ENCODE assay signal across 20 mouse cellular contexts in genomic region chr8:94399361-94399953, GRCm38 (mm10). TPM values are rescaled to one million over a fixed set of nuclear protein-coding genes. Genes with fewer than 3 reads are reported as not detected.
DNase-seq lines count a peak whose midpoint lies in the region; ATAC-seq and TF ChIP-seq lines count a peak whose summit lies in the region.
"Had no signal": no experiment of that assay in that cellular context is flagged by ENCODE, and none has a peak within 500 bp of the region (broad histone marks: within the 10 kb centered on the region; RNA-seq: fewer than 3 reads in every experiment).

No protein-coding gene starts in this region.

- H3K4me2 ChIP-seq in liver, postnatal 0 days (ENCODE audit: low read depth, low read length), result no peak overlapping the region
- no peak overlapping the region for H3K4me2 ChIP-seq in myocyte (ENCODE audit: low read depth)
- H3K4me2 ChIP-seq: embryonic facial prominence, embryonic 12.5 days; forebrain, embryonic 13.5 days; forebrain, embryonic 15.5 days had no signal

- no peak overlapping the region for H3K27ac ChIP-seq in liver, adult 2 months (replicated peaks; ENCODE audit: insufficient read depth, low read depth, low read length)
- H3K27ac ChIP-seq in liver, postnatal 0 days (ENCODE audit: low read depth), result no peak overlapping the region
- H3K27ac ChIP-seq in spleen, adult 2 months (ENCODE audit: insufficient read depth, low read length), result peak overlapping the region; percentile 6
- H3K27ac ChIP-seq in heart, embryonic 10.5 days, result no peak overlapping the region
- H3K27ac ChIP-seq: embryonic facial prominence, embryonic 10.5 days; embryonic facial prominence, embryonic 12.5 days; forebrain, embryonic 13.5 days; forebrain, embryonic 15.5 days had no signal

- TF ChIP-seq POLR2A in liver, adult 2 months (IDR thresholded peaks at IDR 0.05; ENCODE audit: extremely low read depth, insufficient read depth, low read length), result no peak
- no peak for TF ChIP-seq POLR2A in spleen, adult 2 months (IDR thresholded peaks at IDR 0.05; ENCODE audit: low read depth, low read length)
- no peak for TF ChIP-seq POLR2A in myocyte (IDR thresholded peaks at IDR 0.05; ENCODE audit: insufficient read length, low read depth)

- H3K4me3 ChIP-seq in liver, adult 2 months (ENCODE audit: insufficient read depth, low read depth, low read length), result no peak overlapping the region
- no peak overlapping the region for H3K4me3 ChIP-seq in liver, postnatal 0 days (ENCODE audit: low read depth, low read length)
- no peak overlapping the region for H3K4me3 ChIP-seq in spleen, adult 2 months (ENCODE audit: extremely low read depth, insufficient read depth, insufficient read length)
- no peak overlapping the region for H3K4me3 ChIP-seq in myocyte
- H3K4me3 ChIP-seq in heart, embryonic 10.5 days, result no peak overlapping the region
- H3K4me3 ChIP-seq: embryonic facial prominence, embryonic 10.5 days; embryonic facial prominence, embryonic 12.5 days; forebrain, embryonic 13.5 days; forebrain, embryonic 15.5 days had no signal

- H3K4me1 ChIP-seq in liver, adult 2 months (ENCODE audit: control insufficient read depth, insufficient read depth, low read length), result peaks cover 2% of the 10 kb centered on the region; the same call in 1 of the 2 replicates
- H3K4me1 ChIP-seq in liver, postnatal 0 days (ENCODE audit: insufficient read depth), result 0 out of 2 replicates have a peak, but pooled peaks cover 2% of the 10 kb centered on the region
- peaks cover 2% of the 10 kb centered on the region; the same call in 1 of the 2 replicates for H3K4me1 ChIP-seq in spleen, adult 2 months (ENCODE audit: control insufficient read depth, insufficient read depth, insufficient read length)
- H3K4me1 ChIP-seq in heart, embryonic 10.5 days, result peaks cover 6% of the 10 kb centered on the region
- H3K4me1 ChIP-seq: embryonic facial prominence, embryonic 10.5 days; embryonic facial prominence, embryonic 12.5 days; forebrain, embryonic 13.5 days; forebrain, embryonic 15.5 days had no signal

- no peak overlapping the region for H3K9ac ChIP-seq in liver, adult 2 months (ENCODE audit: low read depth, low read length)
- H3K9ac ChIP-seq in liver, postnatal 0 days (replicated peaks), result no peak overlapping the region
- H3K9ac ChIP-seq: embryonic facial prominence, embryonic 12.5 days; forebrain, embryonic 13.5 days; forebrain, embryonic 15.5 days had no signal

- H3K36me3 ChIP-seq in liver, adult 2 months (ENCODE audit: control insufficient read depth, insufficient read depth, low read length), result peaks cover 24% of the 10 kb centered on the region
- H3K36me3 ChIP-seq in liver, postnatal 0 days (replicated peaks; ENCODE audit: insufficient read depth, low read length), result peaks cover 25% of the 10 kb centered on the region
- peaks cover 17% of the 10 kb centered on the region for H3K36me3 ChIP-seq in spleen, adult 2 months (ENCODE audit: control insufficient read depth, insufficient read depth, low read length)
- peaks cover 52% of the 10 kb centered on the region for H3K36me3 ChIP-seq in myocyte (ENCODE audit: control insufficient read depth, insufficient read depth)
- peaks cover 22% of the 10 kb centered on the region for H3K36me3 ChIP-seq in heart, embryonic 10.5 days

- no peaks in the 10 kb centered on the region for H3K27me3 ChIP-seq in liver, adult 2 months (ENCODE audit: control insufficient read depth, insufficient read depth, low read length)
- no peaks in the 10 kb centered on the region for H3K27me3 ChIP-seq in liver, postnatal 0 days (ENCODE audit: insufficient read depth, low read length)
- H3K27me3 ChIP-seq in spleen, adult 2 months (ENCODE audit: control insufficient read depth, insufficient read depth, low read length), result no peaks in the 10 kb centered on the region
- H3K27me3 ChIP-seq in myocyte (ENCODE audit: control insufficient read depth, insufficient read depth, insufficient read length), result no peaks in the 10 kb centered on the region
- H3K27me3 ChIP-seq in heart, embryonic 10.5 days (ENCODE audit: insufficient read depth, poor library complexity, severe bottlenecking), result no peaks in the 10 kb centered on the region
- H3K27me3 ChIP-seq: embryonic facial prominence, embryonic 12.5 days; forebrain, embryonic 13.5 days; forebrain, embryonic 15.5 days; Patski had no signal

- TF ChIP-seq CTCF in liver, adult 2 months (IDR thresholded peaks at IDR 0.05; ENCODE audit: low read depth, low read length), result no peak
- no peak for TF ChIP-seq CTCF in liver, postnatal 0 days (IDR thresholded peaks at IDR 0.05; ENCODE audit: low read depth)
- TF ChIP-seq CTCF in spleen, adult 2 months (IDR thresholded peaks at IDR 0.05; ENCODE audit: extremely low read depth, insufficient read depth, insufficient read length, insufficient replicate concordance), result no peak

- H3ac ChIP-seq in myocyte (ENCODE audit: control insufficient read depth, insufficient read length), result no peak overlapping the region

- DNase-seq in liver, adult 2 months (ENCODE audit: extremely low read depth, low read depth, low spot score), result peak; percentile 60
- DNase-seq in liver, postnatal 0 days, result no peak
- DNase-seq in spleen, adult 2 months (ENCODE audit: low read depth in 1 of 2, low spot score in 2 of 2), result no peak
- no peak for DNase-seq in spleen, postnatal 36 days (ENCODE audit: low spot score in 2 of 2)
- DNase-seq in heart, embryonic 10.5 days (ENCODE audit: low spot score), result no peak
- no peak for DNase-seq in frontal cortex, postnatal 10 days (ENCODE audit: low spot score in 2 of 2)
- DNase-seq: adrenal gland, adult 8-10 months; adrenal gland, postnatal 14 days; adrenal gland, postnatal 36 days; cerebellum, adult 11-12 months; cerebellum, adult 2 months; cerebellum, adult 9-10 months; cerebellum, postnatal 10 days; cerebellum, postnatal 25 days had no signal

- TF ChIP-seq EP300 in liver, postnatal 0 days (IDR thresholded peaks at IDR 0.05; ENCODE audit: low read depth), result no peak

- no peaks in the 10 kb centered on the region for H3K79me2 ChIP-seq in liver, adult 2 months (ENCODE audit: control insufficient read depth, insufficient read depth, low read length)
- no peaks in the 10 kb centered on the region for H3K79me2 ChIP-seq in myocyte (ENCODE audit: control insufficient read depth, insufficient read depth)

- 63% methylated on average over 3 of the region's 3 CpGs for WGBS in liver, adult 2 months
- 69% methylated on average over 3 of the region's 3 CpGs for WGBS in liver, postnatal 0 days (ENCODE audit: insufficient replicate concordance)
- WGBS in spleen, adult 2 months, result 82% methylated on average over 3 of the region's 3 CpGs
- 68% methylated on average over 3 of the region's 3 CpGs for WGBS in heart, embryonic 10.5 days

- no peaks in the 10 kb centered on the region for H3K9me3 ChIP-seq in liver, postnatal 0 days (ENCODE audit: low read length)
- H3K9me3 ChIP-seq in heart, embryonic 10.5 days, result no peaks in the 10 kb centered on the region
- H3K9me3 ChIP-seq: embryonic facial prominence, embryonic 10.5 days; embryonic facial prominence, embryonic 12.5 days; forebrain, embryonic 13.5 days; forebrain, embryonic 15.5 days had no signal

- ATAC-seq in liver, postnatal 0 days, result no peak
- ATAC-seq: forebrain, embryonic 13.5 days; forebrain, embryonic 15.5 days; Patski had no signal

TF ChIP-seq in myocyte, 11 proteins besides CTCF, POLR2A, EP300 and RAD21:
- TF ChIP-seq POLR2AphosphoS2 (IDR thresholded peaks at IDR 0.05; ENCODE audit: insufficient read length, low read depth) (peak; percentile 41), TCF3 (IDR thresholded peaks at IDR 0.05; ENCODE audit: insufficient read length, low read depth) (no peak)

RNA-seq across cellular contexts. Expression of gene Herpud1, which starts 13.2 kb away (rescaled TPM):
- 575 and 759 TPM in 2 replicates for total RNA-seq in liver, adult 2 months (2014; rRNA removed)
- polyA plus RNA-seq in liver, adult 2 months (2012; rRNA removed), result 421 and 468 TPM in 2 replicates
- polyA plus RNA-seq in liver, postnatal 0 days (2015; fragmentation: Nextera tagmentation; extraction: Ambion mirVana), result 250 and 269 TPM in 2 replicates
- 198 and 350 TPM in 2 replicates for polyA plus RNA-seq in spleen, adult 2 months (2012; rRNA removed)
- polyA plus RNA-seq in myocyte (2012; fragmentation: generic; extraction: Trizol), result 292 TPM
- 75.5 and 90.8 TPM in 2 replicates for polyA plus RNA-seq in heart, embryonic 10.5 days (2016; fragmentation: Nextera tagmentation; extraction: Ambion mirVana)

RNA-seq across cellular contexts. Expression of gene Nlrc5, which starts 34.7 kb away (rescaled TPM):
- 19.5 and 21.2 TPM in 2 replicates for total RNA-seq in liver, adult 2 months (2014; rRNA removed)
- 6.6 and 11.6 TPM in 2 replicates for polyA plus RNA-seq in liver, adult 2 months (2012; rRNA removed)
- 0.82 and 1.3 TPM in 2 replicates for polyA plus RNA-seq in liver, postnatal 0 days (2015; fragmentation: Nextera tagmentation; extraction: Ambion mirVana)
- 47.3 and 58.1 TPM in 2 replicates for polyA plus RNA-seq in spleen, adult 2 months (2012; rRNA removed)
- 0.40 TPM for polyA plus RNA-seq in myocyte (2012; fragmentation: generic; extraction: Trizol)
- polyA plus RNA-seq in heart, embryonic 10.5 days (2016; fragmentation: Nextera tagmentation; extraction: Ambion mirVana), result not detected in 2 replicates
- polyA plus RNA-seq: embryonic facial prominence, embryonic 10.5 days had no signal
